Mouse (Mus musculus) midbrain, embryonic 14.5 days (tissue): Measurements from ENCODE around the gene Rnf115. TPM values are rescaled to one million over a fixed set of nuclear protein-coding genes. Genes with fewer than 3 reads are reported as not detected.

ENCODE experiments used
- ATAC-seq: fragments of 200-750 bp; cut with Nextera tagmentation; 2 replicates; pipeline ENCODE4 v1.8.0; 2017; ENCODE audit warnings: moderate number of reproducible peaks, moderate library complexity; ENCODE audit not compliant: low FRiP score, low TSS enrichment
- DNase-seq: peaks from one replicate; pipeline ENCODE4 v3.0.0-alpha.2; 2015
- H3K27ac ChIP-seq: fragments of 300-500 bp; sonication (generic); replicated peaks from 2 replicates; pipeline ENCODE4 v1.5.1; 2014; ENCODE audit warnings: mild to moderate bottlenecking, low read depth, low read length, moderate library complexity
- H3K27me3 ChIP-seq: fragments of 300-500 bp; sonication (generic); 2 replicates; pipeline ENCODE4 v1.6.1; 2014; ENCODE audit warnings: low read length, control low read depth, mixed read lengths; ENCODE audit not compliant: control insufficient read depth, insufficient read depth
- H3K36me3 ChIP-seq: fragments of 300-500 bp; sonication (generic); 2 replicates; pipeline ENCODE4 v1.6.1; 2014; ENCODE audit warnings: low read length, control low read depth; ENCODE audit not compliant: control insufficient read depth, insufficient read depth
- H3K4me1 ChIP-seq: fragments of 300-500 bp; sonication (generic); 2 replicates; pipeline ENCODE4 v1.6.1; 2014; ENCODE audit warnings: mild to moderate bottlenecking, antibody characterized with exemption, low read length, control low read depth; ENCODE audit not compliant: control insufficient read depth, insufficient read depth
- H3K4me2 ChIP-seq: fragments of 300-500 bp; sonication (generic); 2 replicates; pipeline ENCODE4 v1.6.1; 2014; ENCODE audit warnings: mild to moderate bottlenecking, low read length, moderate library complexity
- H3K4me3 ChIP-seq: fragments of 300-500 bp; sonication (generic); replicated peaks from 2 replicates; pipeline ENCODE4 v1.5.1; 2014; ENCODE audit warnings: low read depth, low read length
- H3K9ac ChIP-seq: fragments of 300-500 bp; sonication (generic); replicated peaks from 2 replicates; pipeline ENCODE4 v1.6.1; 2014; ENCODE audit warnings: mild to moderate bottlenecking, low read length, moderate library complexity
- H3K9me3 ChIP-seq: fragments of 300-500 bp; sonication (generic); 2 replicates; pipeline ENCODE4 v1.6.1; 2016; ENCODE audit warnings: low read length, control low read depth, mixed read lengths; ENCODE audit not compliant: control insufficient read depth
- WGBS: fragments of 180-500 bp; shearing (Covaris S2); extraction: QIAGEN DNeasy Blood & Tissue Kit; methylation state at CpG from one replicate; pipeline ENCODE4 v1.1.7; 2014; 5-methylcytosine and 5-hydroxymethylcytosine counted together
- polyA plus RNA-seq: library from polyadenylated mRNA; unstranded; fragments of >200 nt; fragmentation: Nextera tagmentation; extraction: Ambion mirVana; gene quantifications from 2 replicates; pipeline ENCODE4 v1.2.1, GENCODE M21; 2014

Gene Rnf115
- polyA plus RNA-seq, 1 experiment from 2014 or later: 83.8 TPM

DNA sequence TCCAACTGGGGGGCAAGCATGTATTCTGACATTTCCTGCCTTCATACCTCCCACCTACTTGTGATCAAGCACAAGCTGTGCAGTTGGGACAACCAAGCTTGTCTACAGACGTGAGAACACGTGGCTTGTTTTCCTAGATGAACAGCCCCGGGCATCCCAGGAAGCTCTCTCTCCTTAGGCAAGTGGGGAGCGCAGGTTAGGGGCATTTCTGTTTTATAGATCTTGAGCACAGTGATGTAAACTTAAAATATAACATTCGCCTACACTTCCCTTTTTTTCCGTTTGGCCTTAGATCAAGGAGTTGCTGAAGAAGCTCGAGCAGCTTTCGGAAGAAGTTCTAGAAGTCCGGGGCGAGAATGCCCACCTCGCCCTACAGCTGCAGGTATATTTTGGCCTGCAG lies 38.6 kb upstream of the Rnf115 start:
- Histone ChIP-seq H3K27ac (no peak overlapping the region), H3K36me3 (no peaks in the 10 kb centered on the region), H3K9ac (no peak overlapping the region), H3K4me2 (no peak overlapping the region), H3K27me3 (no peaks in the 10 kb centered on the region), H3K4me1 (0 out of 2 replicates have a peak, but pooled peaks cover 4% of the 10 kb centered on the region), H3K9me3 (no peaks in the 10 kb centered on the region), H3K4me3 (no peak overlapping the region)
- 89% methylated on average over 11 of the region's 11 CpGs for WGBS
- no peak for DNase-seq
- ATAC-seq: no peak

- Histone ChIP-seq H3K9me3 (no peaks in the 10 kb centered on the region), H3K27me3 (no peaks in the 10 kb centered on the region), H3K9ac (no peak overlapping the region), H3K27ac (no peak overlapping the region), H3K4me1 (0 out of 2 replicates have a peak, but pooled peaks cover 4% of the 10 kb centered on the region), H3K4me3 (no peak overlapping the region), H3K36me3 (no peaks in the 10 kb centered on the region), H3K4me2 (no peak overlapping the region)
- DNase-seq (no peak), ATAC-seq (no peak)
- WGBS: 52% methylated on average over 3 of the region's 3 CpGs
Measured at GRCm38 (mm10) chr3:96690298-96690697, 37.2 kb upstream of the Rnf115 start.

DNA sequence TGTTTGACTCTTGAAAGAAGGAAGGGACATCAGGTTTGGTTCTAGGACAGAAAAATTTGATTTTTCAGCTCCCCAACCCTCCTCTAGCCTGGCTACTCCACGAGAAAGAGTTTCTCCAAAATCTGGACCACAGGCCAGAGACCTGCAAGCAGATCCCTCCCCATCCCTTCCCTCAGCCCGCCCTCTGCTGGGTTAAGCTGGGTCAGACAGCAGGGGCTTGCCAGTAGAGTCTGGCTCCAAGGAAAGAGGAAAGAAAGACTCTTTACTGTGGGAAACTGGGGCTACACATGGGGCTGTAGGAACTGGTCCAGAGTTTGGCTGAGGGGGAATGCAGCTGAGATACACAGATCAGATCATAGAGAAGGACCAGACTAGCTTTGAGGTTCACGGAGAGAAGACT lies 35.0 kb upstream of the Rnf115 start:
- WGBS: 14% methylated on average over 3 of the region's 3 CpGs
- Histone ChIP-seq H3K9me3 (no peaks in the 10 kb centered on the region), H3K27ac (no peak overlapping the region), H3K27me3 (no peaks in the 10 kb centered on the region), H3K4me2 (no peak overlapping the region), H3K36me3 (no peaks in the 10 kb centered on the region), H3K4me1 (peaks cover 9% of the 10 kb centered on the region), H3K9ac (no peak overlapping the region), H3K4me3 (no peak overlapping the region)
- peak; percentile 33 for DNase-seq
- ATAC-seq: no peak

GRCm38 (mm10) chr3:96693579-96693978 lies 33.9 kb upstream of the Rnf115 start:
- no peak overlapping the region for H3K4me3 ChIP-seq
- H3K36me3 ChIP-seq: no peaks in the 10 kb centered on the region
- H3K9ac ChIP-seq: no peak overlapping the region
- H3K9me3 ChIP-seq: no peaks in the 10 kb centered on the region
- peaks cover 15% of the 10 kb centered on the region for H3K4me1 ChIP-seq
- no peak overlapping the region for H3K27ac ChIP-seq
- no peak for ATAC-seq
- H3K4me2 ChIP-seq: no peak overlapping the region
- 96% methylated on average over 1 of the region's 1 CpGs for WGBS
- no peak for DNase-seq
- no peaks in the 10 kb centered on the region for H3K27me3 ChIP-seq

- under 1% methylated on average over 35 of the region's 35 CpGs for WGBS
- peak within 1 kb of the TSS; percentile 80 for H3K9ac ChIP-seq
- H3K4me1 ChIP-seq: peaks cover 11% of the 10 kb centered on the region
- peaks cover 11% of the 10 kb centered on the region; the same call in 1 of the 2 replicates for H3K36me3 ChIP-seq
- no peaks in the 10 kb centered on the region for H3K9me3 ChIP-seq
- peak within 1 kb of the TSS; percentile 73 for H3K4me2 ChIP-seq
- H3K27me3 ChIP-seq: no peaks in the 10 kb centered on the region
- H3K27ac ChIP-seq: peak within 1 kb of the TSS; percentile 91
- peak within 1 kb of the TSS; percentile 80 for H3K4me3 ChIP-seq
- DNase-seq: peak; percentile 77
- ATAC-seq: peak; percentile 62; the same call in 1 of the 2 replicates
Measured at GRCm38 (mm10) chr3:96696198-96696765, 31.2 kb upstream of the Rnf115 start, which contains the start of gene Pias3. Gene Pias3, plus strand, starts transcription at chr3:96696384.

DNA sequence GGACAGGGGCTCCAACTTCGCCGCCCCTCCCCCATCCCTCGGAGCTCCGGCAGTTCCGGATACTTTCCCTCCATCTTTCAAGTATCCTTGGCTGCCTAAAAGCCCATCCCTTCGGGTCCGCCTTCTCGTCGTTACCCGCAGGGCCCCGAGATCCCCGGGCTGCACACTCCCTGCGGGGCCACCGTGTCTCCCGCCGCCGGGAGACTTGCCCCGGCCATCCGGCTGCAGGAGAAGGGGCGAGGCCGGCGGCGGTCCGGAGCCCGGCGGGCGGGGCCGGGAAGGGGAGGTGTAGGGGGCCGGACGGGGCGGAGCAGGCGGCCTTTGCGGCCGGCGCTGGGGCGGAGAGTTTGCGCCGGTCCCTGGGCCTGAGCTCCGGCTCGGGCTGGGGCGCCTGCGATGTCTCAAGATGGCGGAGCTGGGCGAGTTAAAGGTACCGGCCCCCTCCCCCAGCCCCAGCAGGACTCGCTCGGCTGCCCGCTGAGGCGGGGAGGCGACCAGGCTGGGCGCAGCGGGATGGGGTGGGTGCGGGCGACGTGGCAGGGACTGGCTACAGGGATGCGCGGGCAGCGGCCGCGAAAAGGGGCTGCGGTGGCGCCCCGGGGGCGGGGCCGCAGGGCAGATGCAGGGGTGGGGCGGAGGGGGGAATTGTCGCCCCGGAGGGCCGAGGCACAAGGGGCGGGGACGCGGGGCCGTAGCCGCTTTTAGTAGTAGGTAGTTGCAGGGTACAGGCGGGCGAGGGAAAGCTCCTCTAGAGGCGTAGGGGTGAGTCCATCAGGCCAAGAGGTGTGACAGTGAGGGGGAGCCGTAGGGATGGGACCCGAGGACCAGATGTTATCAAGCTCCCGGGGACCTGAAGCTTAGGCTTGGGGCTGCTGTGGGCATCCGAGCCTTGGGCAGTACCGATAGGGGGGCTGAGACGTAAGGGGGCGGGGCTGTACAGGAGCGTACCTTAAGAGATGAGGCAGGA lies 30.4 kb upstream of the Rnf115 start:
- Histone ChIP-seq H3K9ac (peak overlapping the region; percentile 80), H3K27ac (peak overlapping the region; percentile 91), H3K4me3 (peak overlapping the region; percentile 80), H3K9me3 (no peaks in the 10 kb centered on the region), H3K27me3 (no peaks in the 10 kb centered on the region), H3K4me2 (peak overlapping the region; percentile 73), H3K4me1 (peaks cover 11% of the 10 kb centered on the region), H3K36me3 (peaks cover 18% of the 10 kb centered on the region)
- DNase-seq: peak; percentile 90
- ATAC-seq: peak; percentile 91
- WGBS: under 1% methylated on average over 85 of the region's 85 CpGs

- no peak overlapping the region for H3K27ac ChIP-seq
- H3K4me3 ChIP-seq: no peak overlapping the region
- peaks cover 11% of the 10 kb centered on the region for H3K4me1 ChIP-seq
- H3K4me2 ChIP-seq: no peak overlapping the region
- peaks cover 33% of the 10 kb centered on the region for H3K36me3 ChIP-seq
- no peaks in the 10 kb centered on the region for H3K27me3 ChIP-seq
- no peak overlapping the region for H3K9ac ChIP-seq
- 56% methylated on average over 19 of the region's 19 CpGs for whole genome bisulfite sequencing
- ATAC-seq: no peak
- H3K9me3 ChIP-seq: no peaks in the 10 kb centered on the region
- DNase-seq: no peak
Measured at GRCm38 (mm10) chr3:96698993-96699690, 28.3 kb upstream of the Rnf115 start.

DNA sequence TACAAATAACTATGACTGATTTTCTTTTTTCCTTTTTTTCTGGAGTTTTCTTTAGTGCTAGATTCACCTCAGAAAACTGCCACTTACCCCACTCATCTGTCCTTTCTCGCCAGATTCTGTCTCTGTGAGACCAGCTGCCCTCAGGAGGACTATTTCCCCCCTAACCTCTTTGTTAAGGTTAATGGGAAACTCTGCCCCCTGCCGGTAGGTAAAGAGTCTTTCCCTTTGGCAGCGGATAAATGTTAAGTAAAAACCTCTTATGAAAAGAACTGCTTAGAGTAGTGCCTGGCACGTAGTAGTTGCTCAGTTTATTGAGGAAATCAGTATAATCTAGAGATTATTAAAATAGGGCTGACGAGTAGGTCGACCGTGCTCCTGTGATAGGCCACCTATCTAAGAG lies 27.1 kb upstream of the Rnf115 start:
- H3K4me3 ChIP-seq: no peak overlapping the region
- no peak overlapping the region for H3K9ac ChIP-seq
- ATAC-seq (no peak), DNase-seq (peak; percentile 50)
- H3K27ac ChIP-seq: no peak overlapping the region
- no peak overlapping the region for H3K4me2 ChIP-seq
- no peaks in the 10 kb centered on the region for H3K9me3 ChIP-seq
- 54% methylated on average over 7 of the region's 7 CpGs for WGBS
- H3K36me3 ChIP-seq: peaks cover 38% of the 10 kb centered on the region
- H3K27me3 ChIP-seq: no peaks in the 10 kb centered on the region
- H3K4me1 ChIP-seq: peaks cover 11% of the 10 kb centered on the region
